Mouse (Mus musculus): ENCODE data around the gene Rnf215. TPM values are rescaled to one million over a fixed set of nuclear protein-coding genes. Genes with fewer than 3 reads are reported as not detected.

The Rnf215 gene
- polyA plus RNA-seq, 1 experiment = 13.6 TPM

- H3K4me3 ChIP-seq (ENCODE audit: insufficient read depth, poor library complexity, severe bottlenecking) = no peak overlapping the region
- peaks cover 100% of the 10 kb centered on the region for H3K36me3 ChIP-seq (ENCODE audit: control insufficient read depth, insufficient read depth)
- no peaks in the 10 kb centered on the region for H3K27me3 ChIP-seq (ENCODE audit: control insufficient read depth, insufficient read depth, insufficient read length)
- peaks cover 86% of the 10 kb centered on the region for H3K79me2 ChIP-seq (ENCODE audit: control insufficient read depth, insufficient read depth)
- peaks cover 41% of the 10 kb centered on the region for H3K79me3 ChIP-seq (ENCODE audit: low read depth)
- no peak overlapping the region for H3ac ChIP-seq (ENCODE audit: control insufficient read depth, insufficient read length, low read depth)
- no peak for TF ChIP-seq USF1 (IDR thresholded peaks at IDR 0.05; ENCODE audit: low read depth)
- no peak for TF ChIP-seq CTCF (IDR thresholded peaks at IDR 0.05; ENCODE audit: control insufficient read depth, insufficient read depth, insufficient read length)
- no peak for TF ChIP-seq MYOD1 (IDR thresholded peaks at IDR 0.05; ENCODE audit: control insufficient read depth, insufficient read length, low read depth)
- TF ChIP-seq CEBPB (IDR thresholded peaks at IDR 0.05; ENCODE audit: low read depth) = no peak
- TF ChIP-seq FOSL1 (IDR thresholded peaks at IDR 0.05; ENCODE audit: insufficient read depth, low read length, poor library complexity, severe bottlenecking) = no peak
Measured at GRCm38 (mm10) chr11:4166467-4167090, 31.6 kb downstream of the Rnf215 start.

DNA sequence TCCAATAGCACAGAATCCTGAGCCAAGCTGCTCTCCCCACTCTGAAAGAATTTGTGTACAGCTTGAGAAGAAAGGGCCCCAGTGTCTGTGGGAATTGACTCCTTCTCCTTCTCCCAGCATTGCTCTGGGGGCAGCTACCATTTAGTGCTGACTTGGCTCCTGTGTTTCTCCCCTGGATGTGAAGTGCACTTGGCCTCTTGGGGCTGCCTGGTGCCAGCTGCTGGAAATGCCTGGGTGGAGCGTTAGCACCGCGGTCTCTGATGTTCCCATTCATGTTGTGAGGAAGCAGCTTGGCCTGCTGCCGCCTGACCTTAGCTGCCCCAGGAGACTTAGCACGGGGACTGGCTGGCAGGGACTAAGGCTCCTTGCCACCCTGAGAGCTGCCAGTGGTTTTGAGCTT is 39.6 kb downstream of the Rnf215 start:
- Histone ChIP-seq H3ac (ENCODE audit: control insufficient read depth, insufficient read length, low read depth) (no peak overlapping the region), H3K4me3 (ENCODE audit: insufficient read depth, poor library complexity, severe bottlenecking) (no peak overlapping the region)
- no peak for TF ChIP-seq USF1 (IDR thresholded peaks at IDR 0.05; ENCODE audit: low read depth)
- TF ChIP-seq MYOG (IDR thresholded peaks at IDR 0.05; ENCODE audit: control insufficient read depth, extremely low read depth, insufficient read length) = no peak
- no peak for TF ChIP-seq FOSL1 (IDR thresholded peaks at IDR 0.05; ENCODE audit: insufficient read depth, low read length, poor library complexity, severe bottlenecking)
- no peak for TF ChIP-seq CTCF (IDR thresholded peaks at IDR 0.05; ENCODE audit: control insufficient read depth, insufficient read depth, insufficient read length)
- no peak for TF ChIP-seq MAX (IDR thresholded peaks at IDR 0.05)
- no peak for TF ChIP-seq MYOD1 (IDR thresholded peaks at IDR 0.05; ENCODE audit: control insufficient read depth, insufficient read length, low read depth)
- TF ChIP-seq CEBPB (IDR thresholded peaks at IDR 0.05; ENCODE audit: low read depth) = no peak

GRCm38 (mm10) chr11:4177716-4178115 is 42.7 kb downstream of the Rnf215 start:
- H3K79me2 ChIP-seq (ENCODE audit: control insufficient read depth, insufficient read depth) = no peaks in the 10 kb centered on the region
- no peak for TF ChIP-seq FOSL1 (IDR thresholded peaks at IDR 0.05; ENCODE audit: insufficient read depth, low read length, poor library complexity, severe bottlenecking)
- TF ChIP-seq CEBPB (IDR thresholded peaks at IDR 0.05; ENCODE audit: low read depth) = no peak
- no peak for TF ChIP-seq MAX (IDR thresholded peaks at IDR 0.05)
- TF ChIP-seq USF1 (IDR thresholded peaks at IDR 0.05; ENCODE audit: low read depth) = no peak
- TF ChIP-seq CTCF (IDR thresholded peaks at IDR 0.05; ENCODE audit: control insufficient read depth, insufficient read depth, insufficient read length) = no peak
- no peak for TF ChIP-seq MYOD1 (IDR thresholded peaks at IDR 0.05; ENCODE audit: control insufficient read depth, insufficient read length, low read depth)
- no peak for TF ChIP-seq MYOG (IDR thresholded peaks at IDR 0.05; ENCODE audit: control insufficient read depth, extremely low read depth, insufficient read length)
- H3K4me3 ChIP-seq (ENCODE audit: insufficient read depth, poor library complexity, severe bottlenecking) = no peak overlapping the region
- H3ac ChIP-seq (ENCODE audit: control insufficient read depth, insufficient read length, low read depth) = no peak overlapping the region
- peaks cover 100% of the 10 kb centered on the region for H3K36me3 ChIP-seq (ENCODE audit: control insufficient read depth, insufficient read depth)
- H3K27me3 ChIP-seq (ENCODE audit: control insufficient read depth, insufficient read depth, insufficient read length) = no peaks in the 10 kb centered on the region
- no peaks in the 10 kb centered on the region for H3K79me3 ChIP-seq (ENCODE audit: low read depth)

More for the DNA sequence above, 39.6 kb downstream of the Rnf215 start:
- Histone ChIP-seq H3K79me2 (ENCODE audit: control insufficient read depth, insufficient read depth) (peaks cover 7% of the 10 kb centered on the region), H3K36me3 (ENCODE audit: control insufficient read depth, insufficient read depth) (peaks cover 100% of the 10 kb centered on the region), H3K79me3 (ENCODE audit: low read depth) (no peaks in the 10 kb centered on the region), H3K27me3 (ENCODE audit: control insufficient read depth, insufficient read depth, insufficient read length) (no peaks in the 10 kb centered on the region)

GRCm38 (mm10) chr11:4182061-4182460 is 47.1 kb downstream of the Rnf215 start:
- H3ac ChIP-seq (ENCODE audit: control insufficient read depth, insufficient read length, low read depth) = no peak overlapping the region
- TF ChIP-seq FOSL1 (IDR thresholded peaks at IDR 0.05; ENCODE audit: insufficient read depth, low read length, poor library complexity, severe bottlenecking) (no peak), MYOD1 (IDR thresholded peaks at IDR 0.05; ENCODE audit: control insufficient read depth, insufficient read length, low read depth) (no peak), MYOG (IDR thresholded peaks at IDR 0.05; ENCODE audit: control insufficient read depth, extremely low read depth, insufficient read length) (no peak), CTCF (IDR thresholded peaks at IDR 0.05; ENCODE audit: control insufficient read depth, insufficient read depth, insufficient read length) (no peak), USF1 (IDR thresholded peaks at IDR 0.05; ENCODE audit: low read depth) (no peak), MAX (IDR thresholded peaks at IDR 0.05) (no peak), CEBPB (IDR thresholded peaks at IDR 0.05; ENCODE audit: low read depth) (no peak)
- H3K36me3 ChIP-seq (ENCODE audit: control insufficient read depth, insufficient read depth) = peaks cover 63% of the 10 kb centered on the region
- peaks cover 2% of the 10 kb centered on the region for H3K79me2 ChIP-seq (ENCODE audit: control insufficient read depth, insufficient read depth)
- H3K4me3 ChIP-seq (ENCODE audit: insufficient read depth, poor library complexity, severe bottlenecking) = no peak overlapping the region
- no peaks in the 10 kb centered on the region for H3K27me3 ChIP-seq (ENCODE audit: control insufficient read depth, insufficient read depth, insufficient read length)
- H3K79me3 ChIP-seq (ENCODE audit: low read depth) = no peaks in the 10 kb centered on the region

- Histone ChIP-seq H3K79me2 (ENCODE audit: control insufficient read depth, insufficient read depth) (peaks cover 17% of the 10 kb centered on the region), H3ac (ENCODE audit: control insufficient read depth, insufficient read length, low read depth) (no peak overlapping the region), H3K4me3 (ENCODE audit: insufficient read depth, poor library complexity, severe bottlenecking) (no peak overlapping the region), H3K36me3 (ENCODE audit: control insufficient read depth, insufficient read depth) (peaks cover 48% of the 10 kb centered on the region), H3K79me3 (ENCODE audit: low read depth) (no peaks in the 10 kb centered on the region), H3K27me3 (ENCODE audit: control insufficient read depth, insufficient read depth, insufficient read length) (no peaks in the 10 kb centered on the region)
- TF ChIP-seq MYOG (IDR thresholded peaks at IDR 0.05; ENCODE audit: control insufficient read depth, extremely low read depth, insufficient read length) (no peak), CEBPB (IDR thresholded peaks at IDR 0.05; ENCODE audit: low read depth) (no peak), FOSL1 (IDR thresholded peaks at IDR 0.05; ENCODE audit: insufficient read depth, low read length, poor library complexity, severe bottlenecking) (no peak), MAX (IDR thresholded peaks at IDR 0.05) (no peak), CTCF (IDR thresholded peaks at IDR 0.05; ENCODE audit: control insufficient read depth, insufficient read depth, insufficient read length) (no peak), USF1 (IDR thresholded peaks at IDR 0.05; ENCODE audit: low read depth) (no peak), MYOD1 (IDR thresholded peaks at IDR 0.05; ENCODE audit: control insufficient read depth, insufficient read length, low read depth) (no peak)
Measured at GRCm38 (mm10) chr11:4183511-4183910, 48.5 kb downstream of the Rnf215 start.

Measured in C2C12 (cell line).